Mouse (Mus musculus) testis, adult 2 months (tissue): ENCODE data around the gene Mapk11. TPM values are rescaled to one million over a fixed set of nuclear protein-coding genes. Genes with fewer than 3 reads are reported as not detected.

Experiments
- H3K27ac ChIP-seq: fragments of 200-500 bp; 2 replicates; pipeline ENCODE4 v1.5.1; 2012; ENCODE audit warnings: low read depth, low read length; ENCODE audit not compliant: control insufficient read depth, insufficient read depth
- H3K27me3 ChIP-seq: fragments of 200-500 bp; 2 replicates; pipeline ENCODE4 v1.6.1; 2012; ENCODE audit warnings: mild to moderate bottlenecking, low read length, moderate library complexity; ENCODE audit not compliant: control insufficient read depth, insufficient read depth
- H3K36me3 ChIP-seq: fragments of 200-500 bp; 2 replicates; pipeline ENCODE4 v1.6.1; 2012; ENCODE audit warnings: mild to moderate bottlenecking, low read length; ENCODE audit not compliant: control insufficient read depth, insufficient read depth
- H3K4me1 ChIP-seq: fragments of 200-500 bp; 2 replicates; pipeline ENCODE4 v1.6.1; 2012; ENCODE audit warnings: low read length; ENCODE audit not compliant: control insufficient read depth, insufficient read depth
- H3K4me3 ChIP-seq: fragments of 200-500 bp; 2 replicates; pipeline ENCODE4 v1.5.1; 2012; ENCODE audit warnings: low read depth, mild to moderate bottlenecking, low read length, moderate library complexity, mixed read lengths; ENCODE audit not compliant: control insufficient read depth
- CTCF ChIP-seq: fragments of 200-500 bp; IDR thresholded peaks from 2 replicates; pipeline ENCODE4 v1.5.1; 2012; ENCODE audit warnings: low read depth, mild to moderate bottlenecking, inconsistent platforms, low read length, moderate library complexity; ENCODE audit not compliant: control insufficient read depth, insufficient read depth, insufficient replicate concordance
- POLR2A ChIP-seq: fragments of 200-500 bp; IDR thresholded peaks from 2 replicates; pipeline ENCODE4 v1.6.1; 2012; ENCODE audit warnings: low read depth, mild to moderate bottlenecking, inconsistent platforms, low read length, moderate library complexity; ENCODE audit not compliant: control insufficient read depth
- polyA plus RNA-seq: library from polyadenylated mRNA; depleted of rRNA; stranded (reverse); fragments of >200 nt; gene quantifications from 2 replicates; pipeline ENCODE4 v1.2.3, GENCODE M21; 2012; rRNA removed

The Mapk11 gene
- 2.0 and 2.6 TPM in 2 replicates for polyA plus RNA-seq

- TF ChIP-seq POLR2A = no peak
- TF ChIP-seq CTCF = no peak
- Histone ChIP-seq H3K4me3 (peak within 1 kb of the TSS; percentile 72), H3K27ac (no peak within 1 kb of the TSS), H3K36me3 (no peaks in the 10 kb centered on the region), H3K4me1 (peaks cover 44% of the 10 kb centered on the region), H3K27me3 (no peaks in the 10 kb centered on the region; the same call in 1 of the 2 replicates)
Observed at GRCm38 (mm10) chr15:89149271-89150040, at the start of gene Mapk11. Gene Mapk11 (minus strand): TSS chr15:89149628.

- no peaks in the 10 kb centered on the region for H3K27me3 ChIP-seq
- peaks cover 12% of the 10 kb centered on the region for H3K4me1 ChIP-seq
- H3K27ac ChIP-seq = peak overlapping the region; percentile 86
- TF ChIP-seq CTCF = no peak
- no peak for TF ChIP-seq POLR2A
- H3K36me3 ChIP-seq = no peaks in the 10 kb centered on the region
- H3K4me3 ChIP-seq = peak overlapping the region; percentile 98
Observed at GRCm38 (mm10) chr15:89197056-89197455, 47.6 kb upstream of the Mapk11 start.

DNA sequence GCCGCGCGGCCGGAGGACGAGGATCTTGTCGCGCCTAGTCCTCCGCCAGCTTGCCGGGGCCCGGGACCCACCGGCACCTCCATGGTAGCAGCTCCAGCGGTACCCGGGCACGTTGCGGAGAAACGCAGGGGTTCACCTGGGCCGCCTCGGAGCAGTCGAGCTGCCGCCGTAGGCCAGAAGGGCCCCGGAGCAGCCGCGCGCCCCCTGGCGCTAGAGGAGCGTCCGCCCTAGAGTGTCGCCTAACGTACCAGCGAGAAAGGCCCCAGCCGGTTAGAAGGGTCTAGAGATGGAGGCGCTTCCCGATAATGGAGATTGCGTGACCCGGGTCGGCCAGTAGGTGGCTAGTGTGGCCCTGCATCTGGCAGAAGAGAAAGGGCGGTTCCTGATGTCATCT lies 46.9 kb upstream of the Mapk11 start, which contains the start of gene Dennd6b:
Gene Dennd6b, minus strand, starts transcription at position 184 of the 394 bp plus-strand sequence.
- H3K27me3 ChIP-seq = no peaks in the 10 kb centered on the region
- H3K27ac ChIP-seq = peak within 1 kb of the TSS; percentile 96
- no peaks in the 10 kb centered on the region for H3K36me3 ChIP-seq
- peaks cover 12% of the 10 kb centered on the region for H3K4me1 ChIP-seq
- peak within 1 kb of the TSS; percentile 98 for H3K4me3 ChIP-seq
- TF ChIP-seq CTCF = peak; percentile 58; the same call in 1 of the 2 replicates
- TF ChIP-seq POLR2A = peak; percentile 58; the same call in 1 of the 2 replicates

DNA sequence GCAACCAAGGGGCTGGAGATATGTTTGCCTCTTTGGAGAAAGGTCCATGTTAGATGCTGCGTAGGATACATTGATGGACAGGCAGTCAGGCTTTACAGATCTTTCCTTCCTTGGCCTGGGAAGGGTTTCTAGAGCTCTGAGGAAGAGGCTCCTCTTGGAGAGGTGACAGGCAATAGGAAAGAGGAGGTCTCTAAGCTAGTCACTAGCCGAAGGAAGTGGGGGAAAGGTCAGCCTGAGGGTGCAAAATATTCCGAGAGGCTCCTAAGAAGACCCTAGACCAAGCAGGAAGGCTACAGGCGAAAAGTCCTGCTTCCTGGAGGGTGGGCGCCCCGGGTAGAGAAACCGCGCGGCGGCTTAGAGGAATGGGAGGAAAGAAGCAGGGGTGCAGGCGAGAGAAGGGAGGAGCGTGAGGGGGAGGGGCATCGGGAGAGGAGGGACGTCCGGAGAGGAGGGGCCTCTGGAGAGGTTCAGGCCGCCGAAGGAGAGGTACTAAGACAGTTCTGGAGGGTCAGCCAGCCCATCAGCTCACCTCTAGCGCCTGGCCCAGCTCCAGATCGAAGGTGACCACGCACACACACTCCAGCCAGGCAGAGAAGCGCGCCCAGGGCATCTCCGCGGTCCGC lies 46.4 kb upstream of the Mapk11 start:
- no peak for TF ChIP-seq CTCF
- TF ChIP-seq POLR2A = peak; percentile 39
- Histone ChIP-seq H3K4me3 (peak overlapping the region; percentile 98), H3K36me3 (no peaks in the 10 kb centered on the region), H3K27me3 (no peaks in the 10 kb centered on the region), H3K4me1 (peaks cover 12% of the 10 kb centered on the region), H3K27ac (peak overlapping the region; percentile 96)

GRCm38 (mm10) chr15:89195261-89195681 lies 45.8 kb upstream of the Mapk11 start:
- no peaks in the 10 kb centered on the region for H3K27me3 ChIP-seq
- TF ChIP-seq POLR2A = no peak
- no peak for TF ChIP-seq CTCF
- no peak overlapping the region for H3K4me3 ChIP-seq
- no peaks in the 10 kb centered on the region for H3K36me3 ChIP-seq
- peaks cover 12% of the 10 kb centered on the region for H3K4me1 ChIP-seq
- H3K27ac ChIP-seq = no peak overlapping the region; the same call in 1 of the 2 replicates

DNA sequence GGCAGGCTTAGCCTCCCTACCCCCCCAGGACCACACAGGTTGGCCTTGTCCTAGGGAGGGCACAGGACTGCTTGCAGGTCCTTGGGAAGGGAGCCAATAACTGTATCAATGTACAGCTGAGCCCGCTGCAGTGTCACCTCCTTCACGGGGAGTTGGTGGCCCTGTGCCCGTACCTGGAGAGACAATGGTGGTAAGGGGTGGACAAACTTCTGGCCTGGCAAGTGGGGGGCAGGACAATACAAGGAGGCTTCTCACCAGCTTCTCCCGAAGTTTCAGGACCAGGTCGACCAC lies 35.5 kb upstream of the Mapk11 start:
- Histone ChIP-seq H3K4me1 (peaks cover 15% of the 10 kb centered on the region), H3K27me3 (no peaks in the 10 kb centered on the region), H3K36me3 (no peaks in the 10 kb centered on the region; the same call in 1 of the 2 replicates), H3K4me3 (peak overlapping the region; percentile 79), H3K27ac (no peak overlapping the region)
- TF ChIP-seq CTCF (no peak), POLR2A (no peak)

- no peaks in the 10 kb centered on the region for H3K27me3 ChIP-seq
- TF ChIP-seq CTCF = no peak
- no peak for TF ChIP-seq POLR2A
- no peaks in the 10 kb centered on the region; the same call in 1 of the 2 replicates for H3K36me3 ChIP-seq
- peak overlapping the region; percentile 79 for H3K4me3 ChIP-seq
- H3K4me1 ChIP-seq = peaks cover 19% of the 10 kb centered on the region
- no peak overlapping the region for H3K27ac ChIP-seq
Observed at GRCm38 (mm10) chr15:89184141-89184936, 34.9 kb upstream of the Mapk11 start.

DNA sequence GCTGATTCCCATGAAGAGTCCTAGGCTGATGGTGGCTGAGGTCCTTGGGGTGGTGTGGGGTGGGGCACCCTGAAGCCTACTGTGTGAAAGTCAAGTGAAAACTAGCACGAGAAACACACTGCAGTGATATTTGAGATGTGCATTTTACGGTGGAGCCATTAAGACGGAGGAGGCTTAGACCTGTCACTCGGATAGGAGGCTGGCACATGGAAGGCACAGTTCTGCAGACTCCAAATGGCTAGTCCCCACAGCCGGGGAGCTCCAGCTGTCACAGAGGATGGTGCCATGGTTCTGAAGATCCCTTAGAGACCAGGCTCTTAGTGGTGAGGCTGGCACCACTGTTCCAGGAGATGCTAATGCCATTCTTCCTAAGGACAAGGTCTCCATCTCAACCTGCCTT lies 33.4 kb upstream of the Mapk11 start:
- no peaks in the 10 kb centered on the region for H3K36me3 ChIP-seq
- no peaks in the 10 kb centered on the region for H3K27me3 ChIP-seq
- peak overlapping the region; percentile 68 for H3K4me3 ChIP-seq
- no peak for TF ChIP-seq POLR2A
- no peak for TF ChIP-seq CTCF
- H3K27ac ChIP-seq = no peak overlapping the region; the same call in 1 of the 2 replicates
- H3K4me1 ChIP-seq = peaks cover 30% of the 10 kb centered on the region
